In genomic region chr6:122339648-122340341, GRCm38 (mm10) we compare ENCODE assay signal across 8 mouse cellular contexts. TPM values are rescaled to one million over a fixed set of nuclear protein-coding genes. Genes with fewer than 3 reads are reported as not detected.
DNase-seq lines count a peak whose midpoint lies in the region; ATAC-seq lines count a peak whose summit lies in the region.

No protein-coding gene starts in this region.

- peak overlapping the region; percentile 98 for H3K4me3 ChIP-seq in megakaryocyte, embryonic 14.5 days (replicated peaks)

- H3K27me3 ChIP-seq in megakaryocyte, embryonic 14.5 days (replicated peaks) = no peaks in the 10 kb centered on the region

- peak; percentile 72 to 85 for DNase-seq in cerebellum, postnatal 4 days (ENCODE audit: low spot score in 2 of 2)
- DNase-seq in gastrocnemius, adult 8-10 months (ENCODE audit: low spot score in 2 of 2) = peak; percentile 59 to 72
- DNase-seq in hindlimb bud, embryonic 11.5 days (ENCODE audit: extremely low spot score, low read depth, low spot score) = peak; percentile 70
- peak; percentile 62 to 74 for DNase-seq in left cerebral cortex, adult 8-10 months (ENCODE audit: low spot score in 2 of 2)
- peak; percentile 91 to 92 for DNase-seq in right cerebral cortex, postnatal 10 days (ENCODE audit: low spot score in 2 of 2)
- DNase-seq in urinary bladder, postnatal 14 days (ENCODE audit: low spot score) = peak; percentile 88

- peak; percentile 60 for ATAC-seq in activated CD4-positive, CD25-positive, alpha-beta regulatory T cell, adult 4 months

- H3K4me1 ChIP-seq in megakaryocyte, embryonic 14.5 days = peaks cover 40% of the 10 kb centered on the region

- H3K36me3 ChIP-seq in megakaryocyte, embryonic 14.5 days (replicated peaks; ENCODE audit: low read length) = peaks cover 13% of the 10 kb centered on the region

- H3K9me3 ChIP-seq in megakaryocyte, embryonic 14.5 days = no peaks in the 10 kb centered on the region

RNA-seq across cellular contexts. Expression of gene Phc1, which starts 0.6 kb away (rescaled TPM):
- polyA plus RNA-seq in activated CD4-positive, CD25-positive, alpha-beta regulatory T cell, adult 4 months (2017; shearing (Covaris generic)) = 1 to 10 TPM; 4.9 to 7.7 TPM
- total RNA-seq in gastrocnemius, adult 8-10 months (2022) = 10 to 100 TPM; 28.7 to 43.0 (median 33.0) TPM
- total RNA-seq in left cerebral cortex, adult 8-10 months (2022) = 10 to 100 TPM; 52.8 to 60.3 (median 57.5) TPM
- 2.8 and 35.8 TPM in 2 replicates for polyA plus RNA-seq in megakaryocyte, embryonic 14.5 days (2012; ENCODE audit: insufficient read depth, low replicate concordance)

RNA-seq across cellular contexts. Expression of gene M6pr, which starts 31.3 kb away (rescaled TPM):
- 100 to 1,000 TPM; 227 to 271 TPM for polyA plus RNA-seq in activated CD4-positive, CD25-positive, alpha-beta regulatory T cell, adult 4 months (2017; shearing (Covaris generic))
- total RNA-seq in gastrocnemius, adult 8-10 months (2022) = 10 to 100 TPM; 19.2 to 22.7 (median 21.5) TPM
- 10 to 100 TPM; 81.3 to 84.8 (median 82.9) TPM for total RNA-seq in left cerebral cortex, adult 8-10 months (2022)
- polyA plus RNA-seq in megakaryocyte, embryonic 14.5 days (2012; ENCODE audit: insufficient read depth, low replicate concordance) = 3.6 and 13.0 TPM in 2 replicates

RNA-seq across cellular contexts. Expression of gene Klrg1, which starts 57.1 kb away (rescaled TPM):
- 10 to 100 TPM; 32.4 to 41.6 TPM for polyA plus RNA-seq in activated CD4-positive, CD25-positive, alpha-beta regulatory T cell, adult 4 months (2017; shearing (Covaris generic))
- under 1 TPM in 1 of 4 experiments, not detected in 3; 0.27 TPM for total RNA-seq in gastrocnemius, adult 8-10 months (2022)
- total RNA-seq in left cerebral cortex, adult 8-10 months (2022) = under 1 TPM in 1 of 4 experiments, not detected in 3; 0.26 TPM
- not detected in 2 replicates for polyA plus RNA-seq in megakaryocyte, embryonic 14.5 days (2012; ENCODE audit: insufficient read depth, low replicate concordance)

Comparison
In these comparisons a context has a peak if more than half of its experiments do, and no peak if none do; other contexts are left out.
1. Peak in every context shown above with its lines: DNase-seq, ATAC-seq and H3K4me3 ChIP-seq.